Mouse (Mus musculus) heart, embryonic 13.5 days (tissue): ENCODE data around the gene Foxm1. TPM values are rescaled to one million over a fixed set of nuclear protein-coding genes. Genes with fewer than 3 reads are reported as not detected.

ENCODE experiments used
- ATAC-seq: fragments of 200-750 bp; cut with Nextera tagmentation; 2 replicates; pipeline ENCODE4 v1.8.0; 2017; ENCODE audit warnings: moderate TSS enrichment; ENCODE audit not compliant: insufficient number of reproducible peaks, low FRiP score, low TSS enrichment; ENCODE audit errors: extremely low read depth
- H3K27ac ChIP-seq: fragments of 300-500 bp; sonication (generic); replicated peaks from 2 replicates; pipeline ENCODE4 v1.5.1; 2015; ENCODE audit warnings: moderate library complexity, mild to moderate bottlenecking, inconsistent platforms
- H3K27me3 ChIP-seq: fragments of 300-500 bp; sonication (generic); replicated peaks from 2 replicates; pipeline ENCODE4 v1.6.1; 2015; ENCODE audit warnings: mild to moderate bottlenecking, inconsistent platforms
- H3K36me3 ChIP-seq: fragments of 300-500 bp; sonication (generic); 2 replicates; pipeline ENCODE4 v1.6.1; 2015; ENCODE audit warnings: mild to moderate bottlenecking, inconsistent platforms
- H3K4me1 ChIP-seq: fragments of 300-500 bp; sonication (generic); 2 replicates; pipeline ENCODE4 v1.6.1; 2015; ENCODE audit warnings: inconsistent platforms
- H3K4me2 ChIP-seq: fragments of 300-500 bp; sonication (generic); 2 replicates; pipeline ENCODE4 v1.6.1; 2015; ENCODE audit warnings: inconsistent platforms, mild to moderate bottlenecking, moderate library complexity
- H3K4me3 ChIP-seq: fragments of 300-500 bp; sonication (generic); 2 replicates; pipeline ENCODE4 v1.5.1; 2015; ENCODE audit warnings: moderate library complexity, mild to moderate bottlenecking, inconsistent platforms
- H3K9ac ChIP-seq: fragments of 300-500 bp; sonication (generic); 2 replicates; pipeline ENCODE4 v1.6.1; 2015; ENCODE audit warnings: inconsistent platforms, mild to moderate bottlenecking, moderate library complexity
- H3K9me3 ChIP-seq: fragments of 300-500 bp; sonication (generic); 2 replicates; pipeline ENCODE4 v1.6.1; 2016; ENCODE audit warnings: inconsistent platforms
- WGBS: fragments of 180-500 bp; shearing (Covaris S2); methylation state at CpG from one replicate; pipeline ENCODE4 v1.1.7; 2015; ENCODE audit warnings: mixed read lengths; 5-methylcytosine and 5-hydroxymethylcytosine counted together
- polyA plus RNA-seq: library from polyadenylated mRNA; unstranded; fragments of >200 nt; fragmentation: Nextera tagmentation; extraction: Ambion mirVana; gene quantifications from 2 replicates; pipeline ENCODE4 v1.2.1, GENCODE M21; 2015

Gene Foxm1
- polyA plus RNA-seq = 23.6 and 23.7 TPM in 2 replicates

- H3K36me3 ChIP-seq = peaks cover 47% of the 10 kb centered on the region
- H3K9me3 ChIP-seq = no peaks in the 10 kb centered on the region
- peak within 1 kb of the TSS; percentile 93 for H3K9ac ChIP-seq
- H3K4me1 ChIP-seq = peaks cover 39% of the 10 kb centered on the region
- peak; percentile 90 for ATAC-seq
- no peaks in the 10 kb centered on the region for H3K27me3 ChIP-seq
- H3K27ac ChIP-seq = peak within 1 kb of the TSS; percentile 95
- under 1% methylated on average over 56 of the region's 76 CpGs for WGBS
- peak within 1 kb of the TSS; percentile 83 for H3K4me2 ChIP-seq
- peak within 1 kb of the TSS; percentile 76 for H3K4me3 ChIP-seq
Observed at GRCm38 (mm10) chr6:128362381-128363006, at the start of gene Foxm1, which contains the start of gene Rhno1. Foxm1 (plus strand) TSS chr6:128362967. Rhno1 (minus strand) TSS chr6:128362911.

DNA sequence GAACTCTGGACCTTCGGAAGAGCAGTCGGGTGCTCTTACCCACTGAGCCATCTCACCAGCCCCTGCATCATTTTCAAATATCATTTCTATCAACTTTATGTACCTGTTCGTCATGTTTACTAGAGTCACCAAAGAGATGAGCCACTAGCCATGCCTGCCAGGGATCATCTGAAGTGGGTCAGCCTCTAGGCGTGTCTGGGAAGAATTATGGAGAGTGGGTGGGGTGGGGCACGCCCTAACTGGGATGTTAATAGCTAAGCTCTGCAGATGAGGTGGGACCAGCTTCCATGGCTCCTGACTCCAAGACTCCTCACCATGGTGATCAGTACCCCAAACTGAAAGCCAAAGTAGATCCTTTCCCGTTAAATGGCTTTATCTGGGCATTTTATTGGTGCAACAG lies 48.0 kb upstream of the Foxm1 start:
- WGBS = 79% methylated on average over 6 of the region's 6 CpGs
- H3K9ac ChIP-seq = no peak overlapping the region
- no peak for ATAC-seq
- H3K9me3 ChIP-seq = no peaks in the 10 kb centered on the region
- no peak overlapping the region for H3K4me3 ChIP-seq
- H3K4me1 ChIP-seq = no peaks in the 10 kb centered on the region
- H3K4me2 ChIP-seq = no peak overlapping the region
- no peaks in the 10 kb centered on the region for H3K36me3 ChIP-seq
- H3K27me3 ChIP-seq = no peaks in the 10 kb centered on the region
- no peak overlapping the region for H3K27ac ChIP-seq

DNA sequence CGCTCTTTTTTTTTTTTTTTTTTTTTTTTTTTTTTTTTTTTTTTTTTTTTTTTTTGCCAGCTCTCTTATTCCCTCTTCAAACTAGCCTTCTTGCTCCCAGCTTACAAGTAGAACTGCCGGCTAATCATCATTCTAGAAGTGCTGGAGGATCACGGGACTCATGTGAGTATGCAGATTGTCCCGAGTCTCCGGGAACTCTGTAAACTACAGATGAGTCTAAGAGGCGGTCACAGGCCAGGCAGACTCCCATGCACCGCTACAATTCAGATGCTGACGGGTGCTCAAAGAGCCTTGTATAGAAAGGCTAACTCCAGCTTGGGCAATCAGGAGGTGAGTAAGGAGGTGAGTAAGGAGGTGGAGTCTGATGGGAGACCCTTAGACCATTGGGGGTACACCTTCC lies 47.2 kb upstream of the Foxm1 start:
- no peaks in the 10 kb centered on the region for H3K9me3 ChIP-seq
- H3K27ac ChIP-seq = no peak overlapping the region
- no peaks in the 10 kb centered on the region; the same call in 1 of the 2 replicates for H3K36me3 ChIP-seq
- no peak overlapping the region for H3K9ac ChIP-seq
- H3K4me1 ChIP-seq = no peaks in the 10 kb centered on the region
- ATAC-seq = no peak
- H3K4me2 ChIP-seq = no peak overlapping the region
- H3K27me3 ChIP-seq = no peaks in the 10 kb centered on the region
- no peak overlapping the region for H3K4me3 ChIP-seq
- 72% methylated on average over 8 of the region's 8 CpGs for WGBS

GRCm38 (mm10) chr6:128318317-128318716 lies 44.5 kb upstream of the Foxm1 start:
- peaks cover 27% of the 10 kb centered on the region for H3K36me3 ChIP-seq
- no peak overlapping the region for H3K9ac ChIP-seq
- no peak overlapping the region for H3K4me2 ChIP-seq
- no peak for ATAC-seq
- no peaks in the 10 kb centered on the region for H3K27me3 ChIP-seq
- 9% methylated on average over 4 of the region's 4 CpGs for whole genome bisulfite sequencing
- no peak overlapping the region for H3K4me3 ChIP-seq
- no peaks in the 10 kb centered on the region for H3K9me3 ChIP-seq
- no peak overlapping the region for H3K27ac ChIP-seq
- no peaks in the 10 kb centered on the region for H3K4me1 ChIP-seq

GRCm38 (mm10) chr6:128334397-128335124 lies 28.2 kb upstream of the Foxm1 start:
- no peak for ATAC-seq
- Histone ChIP-seq H3K4me3 (no peak overlapping the region), H3K4me1 (peaks cover 17% of the 10 kb centered on the region), H3K27ac (no peak overlapping the region), H3K9me3 (peaks cover 10% of the 10 kb centered on the region; the same call in 1 of the 2 replicates), H3K9ac (peak overlapping the region; percentile 42), H3K4me2 (peak overlapping the region; percentile 40), H3K36me3 (peaks cover 60% of the 10 kb centered on the region), H3K27me3 (no peaks in the 10 kb centered on the region)
- WGBS = 12% methylated on average over 12 of the region's 12 CpGs

- H3K9me3 ChIP-seq = no peaks in the 10 kb centered on the region
- no peak overlapping the region for H3K4me3 ChIP-seq
- H3K4me2 ChIP-seq = no peak overlapping the region
- no peaks in the 10 kb centered on the region for H3K27me3 ChIP-seq
- H3K36me3 ChIP-seq = peaks cover 40% of the 10 kb centered on the region
- no peak for ATAC-seq
- 78% methylated on average over 7 of the region's 7 CpGs for WGBS
- peaks cover 20% of the 10 kb centered on the region for H3K4me1 ChIP-seq
- no peak overlapping the region for H3K27ac ChIP-seq
- H3K9ac ChIP-seq = no peak overlapping the region
Observed at GRCm38 (mm10) chr6:128337467-128337866, 25.3 kb upstream of the Foxm1 start.

DNA sequence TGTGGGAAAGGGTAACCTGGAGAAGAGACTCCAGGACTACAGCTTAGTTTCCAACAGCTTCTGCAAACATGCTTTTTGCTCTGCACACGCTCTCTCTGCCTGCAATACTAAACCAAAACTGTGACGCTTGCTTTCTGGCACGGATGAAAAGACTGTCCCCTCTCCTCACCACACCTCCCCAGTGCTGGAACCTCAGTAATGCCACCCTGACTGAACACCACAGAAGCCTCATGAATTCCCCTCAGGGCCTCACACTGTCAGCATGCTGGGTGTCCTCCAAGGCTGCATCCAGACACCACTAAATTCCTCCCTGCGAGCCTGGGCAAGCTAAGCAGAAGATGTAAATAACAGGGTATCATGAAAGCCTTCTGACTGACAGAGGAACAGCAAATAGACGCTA lies 23.9 kb upstream of the Foxm1 start:
- H3K27me3 ChIP-seq = no peaks in the 10 kb centered on the region
- H3K4me1 ChIP-seq = peaks cover 26% of the 10 kb centered on the region
- H3K36me3 ChIP-seq = peaks cover 35% of the 10 kb centered on the region
- ATAC-seq = no peak
- no peak overlapping the region for H3K4me3 ChIP-seq
- H3K4me2 ChIP-seq = no peak overlapping the region
- peak overlapping the region; percentile 25; the same call in 1 of the 2 replicates for H3K9ac ChIP-seq
- no peak overlapping the region for H3K27ac ChIP-seq
- H3K9me3 ChIP-seq = no peaks in the 10 kb centered on the region
- 29% methylated on average over 5 of the region's 5 CpGs for WGBS

GRCm38 (mm10) chr6:128341956-128342723 lies 20.6 kb upstream of the Foxm1 start:
- no peaks in the 10 kb centered on the region for H3K9me3 ChIP-seq

GRCm38 (mm10) chr6:128345623-128346022 lies 17.1 kb upstream of the Foxm1 start:
- Histone ChIP-seq H3K9me3 (no peaks in the 10 kb centered on the region), H3K4me3 (no peak overlapping the region), H3K27me3 (no peaks in the 10 kb centered on the region), H3K9ac (no peak overlapping the region), H3K36me3 (peaks cover 24% of the 10 kb centered on the region), H3K4me1 (peaks cover 9% of the 10 kb centered on the region), H3K4me2 (no peak overlapping the region), H3K27ac (no peak overlapping the region)
- WGBS = 75% methylated on average over 10 of the region's 10 CpGs
- no peak for ATAC-seq

More at GRCm38 (mm10) chr6:128341956-128342723, 20.6 kb upstream of the Foxm1 start:
- Histone ChIP-seq H3K9ac (no peak overlapping the region), H3K27me3 (no peaks in the 10 kb centered on the region), H3K4me2 (no peak overlapping the region), H3K4me3 (no peak overlapping the region), H3K4me1 (peaks cover 17% of the 10 kb centered on the region), H3K36me3 (peaks cover 19% of the 10 kb centered on the region), H3K27ac (no peak overlapping the region)
- ATAC-seq = no peak
- 87% methylated on average over 11 of the region's 11 CpGs for WGBS

- WGBS = 78% methylated on average over 6 of the region's 6 CpGs
- H3K36me3 ChIP-seq = peaks cover 29% of the 10 kb centered on the region
- no peaks in the 10 kb centered on the region for H3K9me3 ChIP-seq
- ATAC-seq = no peak
- H3K9ac ChIP-seq = no peak overlapping the region
- H3K4me2 ChIP-seq = no peak overlapping the region
- no peaks in the 10 kb centered on the region for H3K27me3 ChIP-seq
- H3K27ac ChIP-seq = no peak overlapping the region
- peaks cover 9% of the 10 kb centered on the region for H3K4me1 ChIP-seq
- no peak overlapping the region for H3K4me3 ChIP-seq
Observed at GRCm38 (mm10) chr6:128346782-128347181, 16.0 kb upstream of the Foxm1 start.

DNA sequence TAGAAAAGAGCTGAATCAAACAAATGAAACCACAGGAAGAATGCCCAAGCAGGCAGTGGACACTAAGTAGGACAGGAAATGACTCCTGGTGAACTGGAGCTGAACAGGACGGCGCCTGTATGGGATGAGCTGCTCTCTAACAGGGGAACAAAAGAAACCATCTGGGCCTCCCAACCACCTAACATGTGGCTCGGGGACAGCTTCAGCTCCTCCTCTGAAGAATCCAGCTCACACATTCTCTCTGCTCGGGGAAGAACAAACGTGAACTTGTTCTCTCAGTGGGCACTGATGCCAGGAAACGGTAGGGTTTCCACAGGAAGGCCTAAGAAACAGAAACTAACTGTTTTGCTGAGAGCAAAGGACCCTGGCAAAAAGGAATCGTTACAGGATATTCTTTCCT lies 13.1 kb upstream of the Foxm1 start:
- peaks cover 11% of the 10 kb centered on the region for H3K4me1 ChIP-seq
- no peak overlapping the region for H3K9ac ChIP-seq
- peaks cover 14% of the 10 kb centered on the region for H3K36me3 ChIP-seq
- H3K27me3 ChIP-seq = no peaks in the 10 kb centered on the region
- H3K4me2 ChIP-seq = no peak overlapping the region
- 0 out of 2 replicates have a peak overlapping the region, but pooled peaks have one; percentile 17 for H3K27ac ChIP-seq
- WGBS = 60% methylated on average over 7 of the region's 7 CpGs
- H3K9me3 ChIP-seq = no peaks in the 10 kb centered on the region
- H3K4me3 ChIP-seq = no peak overlapping the region
- ATAC-seq = no peak
